Mouse (Mus musculus) hindbrain, postnatal 0 days (tissue): Measurements from ENCODE around the gene Kdm5b. TPM values are rescaled to one million over a fixed set of nuclear protein-coding genes. Genes with fewer than 3 reads are reported as not detected.

Experiments
- ATAC-seq: fragments of 200-750 bp; cut with Nextera tagmentation; 2 replicates; pipeline ENCODE4 v1.8.0; 2017; ENCODE audit warnings: mild to moderate bottlenecking, moderate TSS enrichment, moderate library complexity
- DNase-seq: peaks from one replicate; pipeline ENCODE4 v3.0.0-alpha.2; 2015; ENCODE audit warnings: low spot score
- H3K27ac ChIP-seq: fragments of 300-500 bp; sonication (generic); 2 replicates; pipeline ENCODE4 v1.5.1; 2014; ENCODE audit warnings: mild to moderate bottlenecking
- H3K27me3 ChIP-seq: fragments of 300-500 bp; sonication (generic); 2 replicates; pipeline ENCODE4 v1.6.1; 2014; ENCODE audit warnings: low read length, mixed read lengths; ENCODE audit not compliant: insufficient read depth
- H3K36me3 ChIP-seq: fragments of 300-500 bp; sonication (generic); 2 replicates; pipeline ENCODE4 v1.6.1; 2014; ENCODE audit warnings: low read length, mixed read lengths; ENCODE audit not compliant: insufficient read depth
- H3K4me1 ChIP-seq: fragments of 300-500 bp; sonication (generic); 2 replicates; pipeline ENCODE4 v1.6.1; 2014; ENCODE audit warnings: antibody characterized with exemption, low read length, mixed read lengths; ENCODE audit not compliant: insufficient read depth
- H3K4me2 ChIP-seq: fragments of 300-500 bp; sonication (generic); 2 replicates; pipeline ENCODE4 v1.6.1; 2014; ENCODE audit warnings: low read depth, mild to moderate bottlenecking, low read length, moderate library complexity, mixed read lengths
- H3K4me3 ChIP-seq: fragments of 300-500 bp; sonication (generic); 2 replicates; pipeline ENCODE4 v1.5.1; 2014; ENCODE audit warnings: low read length
- H3K9ac ChIP-seq: fragments of 300-500 bp; sonication (generic); replicated peaks from 2 replicates; pipeline ENCODE4 v1.6.1; 2014; ENCODE audit warnings: mild to moderate bottlenecking, low read length, moderate library complexity, mixed read lengths
- H3K9me3 ChIP-seq: fragments of 300-500 bp; sonication (generic); 2 replicates; pipeline ENCODE4 v1.6.1; 2016; ENCODE audit warnings: low read length, mixed read lengths
- CTCF ChIP-seq: IDR thresholded peaks from 2 replicates; pipeline ENCODE4 v1.5.1; 2016; ENCODE audit warnings: antibody characterized with exemption, control low read depth, low read depth
- WGBS: fragments of 180-500 bp; shearing (Covaris S2); extraction: QIAGEN DNeasy Blood & Tissue Kit; methylation state at CpG from one replicate; pipeline ENCODE4 v1.1.7; 2014; 5-methylcytosine and 5-hydroxymethylcytosine counted together
- polyA plus RNA-seq: library from polyadenylated mRNA; unstranded; fragments of >200 nt; fragmentation: Nextera tagmentation; extraction: Ambion mirVana; gene quantifications from 2 replicates; pipeline ENCODE4 v1.2.1, GENCODE M21; 2015
- total RNA-seq: library from RNA; depleted of rRNA; stranded (reverse); fragments of >200 nt; gene quantifications from 2 replicates; pipeline ENCODE4 v1.2.3, GENCODE M21; 2014; rRNA removed

The Kdm5b gene
- total RNA-seq = 55.7 and 59.2 TPM in 2 replicates
- polyA plus RNA-seq = 41.9 and 42.1 TPM in 2 replicates

DNA sequence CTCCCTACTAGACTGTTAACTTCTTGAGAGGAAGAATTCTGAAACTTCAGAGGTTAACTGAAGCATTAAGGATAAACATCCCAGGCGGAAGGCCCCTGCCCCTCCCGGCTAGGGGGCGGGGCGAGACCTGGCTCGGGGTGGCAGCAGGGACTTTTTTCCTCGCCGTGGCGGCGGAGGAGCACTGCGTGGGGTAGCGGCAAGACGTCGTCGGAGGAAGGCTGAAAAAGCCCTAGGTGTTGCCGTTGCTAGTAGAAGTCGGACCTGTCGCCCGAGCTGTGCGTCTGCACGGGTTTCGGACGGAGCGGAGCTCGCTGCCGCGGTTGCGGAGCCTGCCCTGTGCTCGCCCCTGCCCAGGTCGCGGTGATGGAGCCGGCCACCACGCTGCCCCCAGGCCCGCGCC, at the start of gene Kdm5b:
TSS of gene Kdm5b (plus strand) at position 196 of the 400 bp plus-strand sequence.
- Histone ChIP-seq H3K4me3 (peak within 1 kb of the TSS; percentile 100), H3K36me3 (no peaks in the 10 kb centered on the region), H3K4me1 (peaks cover 15% of the 10 kb centered on the region), H3K9me3 (no peaks in the 10 kb centered on the region), H3K9ac (peak within 1 kb of the TSS; percentile 97), H3K27ac (peak within 1 kb of the TSS; percentile 96), H3K4me2 (peak within 1 kb of the TSS; percentile 78), H3K27me3 (no peaks in the 10 kb centered on the region)
- ATAC-seq (peak; percentile 3; the same call in 1 of the 2 replicates), DNase-seq (peak; percentile 94)
- under 1% methylated on average over 34 of the region's 34 CpGs for WGBS
- TF ChIP-seq CTCF = no peak

DNA sequence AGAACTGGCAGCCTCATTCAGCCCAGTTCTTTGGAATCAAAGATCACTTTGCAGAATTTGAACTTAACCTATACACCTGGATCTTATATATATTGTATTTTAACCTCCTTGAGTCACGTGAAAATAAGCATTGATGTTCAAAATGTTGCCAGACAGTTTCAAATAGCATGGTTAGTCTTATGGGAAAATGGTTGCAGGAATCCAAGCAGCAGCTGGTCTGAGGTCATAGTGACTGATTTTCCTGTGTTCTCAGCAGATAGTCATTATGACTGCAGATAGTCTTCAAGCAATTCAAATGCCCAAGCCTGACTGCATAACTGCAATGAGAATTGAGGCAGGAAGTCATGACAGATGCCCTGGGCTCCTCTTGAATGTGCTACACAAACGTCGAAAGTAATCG, 47.8 kb upstream of the Kdm5b start:
- Histone ChIP-seq H3K4me1 (peaks cover 15% of the 10 kb centered on the region), H3K9ac (no peak overlapping the region), H3K9me3 (no peaks in the 10 kb centered on the region), H3K4me3 (no peak overlapping the region), H3K4me2 (no peak overlapping the region), H3K27me3 (no peaks in the 10 kb centered on the region), H3K27ac (no peak overlapping the region), H3K36me3 (peaks cover 8% of the 10 kb centered on the region; the same call in 1 of the 2 replicates)
- DNase-seq = peak; percentile 17
- no peak for TF ChIP-seq CTCF
- ATAC-seq = no peak
- 48% methylated on average over 4 of the region's 4 CpGs for WGBS

DNA sequence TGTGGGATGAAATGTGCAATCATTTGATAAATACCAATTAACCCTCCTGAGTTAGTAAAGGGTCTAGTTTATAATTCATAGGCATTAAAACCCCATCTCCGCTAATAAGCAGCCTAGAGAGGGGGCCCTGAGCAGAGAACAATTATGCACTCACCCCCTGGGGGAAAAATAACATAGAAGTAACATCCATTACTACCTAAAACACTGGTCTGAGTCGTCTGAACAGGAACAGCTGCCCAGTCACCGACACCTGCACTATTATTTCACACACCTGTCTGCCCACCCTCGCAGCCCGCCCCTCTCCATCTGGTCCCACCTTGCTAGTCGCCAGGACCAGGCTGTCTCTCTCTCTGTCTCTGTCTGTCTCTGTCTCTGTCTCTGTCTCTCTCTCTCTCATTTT, 47.4 kb upstream of the Kdm5b start:
- no peak for TF ChIP-seq CTCF
- H3K27me3 ChIP-seq = no peaks in the 10 kb centered on the region
- H3K27ac ChIP-seq = no peak overlapping the region; the same call in 1 of the 2 replicates
- no peak for ATAC-seq
- H3K36me3 ChIP-seq = peaks cover 4% of the 10 kb centered on the region; the same call in 1 of the 2 replicates
- 57% methylated on average over 6 of the region's 6 CpGs for WGBS
- DNase-seq = no peak
- H3K4me2 ChIP-seq = peak overlapping the region; percentile 3; the same call in 1 of the 2 replicates
- H3K4me1 ChIP-seq = peaks cover 15% of the 10 kb centered on the region
- no peak overlapping the region for H3K9ac ChIP-seq
- H3K4me3 ChIP-seq = no peak overlapping the region
- no peaks in the 10 kb centered on the region for H3K9me3 ChIP-seq

DNA sequence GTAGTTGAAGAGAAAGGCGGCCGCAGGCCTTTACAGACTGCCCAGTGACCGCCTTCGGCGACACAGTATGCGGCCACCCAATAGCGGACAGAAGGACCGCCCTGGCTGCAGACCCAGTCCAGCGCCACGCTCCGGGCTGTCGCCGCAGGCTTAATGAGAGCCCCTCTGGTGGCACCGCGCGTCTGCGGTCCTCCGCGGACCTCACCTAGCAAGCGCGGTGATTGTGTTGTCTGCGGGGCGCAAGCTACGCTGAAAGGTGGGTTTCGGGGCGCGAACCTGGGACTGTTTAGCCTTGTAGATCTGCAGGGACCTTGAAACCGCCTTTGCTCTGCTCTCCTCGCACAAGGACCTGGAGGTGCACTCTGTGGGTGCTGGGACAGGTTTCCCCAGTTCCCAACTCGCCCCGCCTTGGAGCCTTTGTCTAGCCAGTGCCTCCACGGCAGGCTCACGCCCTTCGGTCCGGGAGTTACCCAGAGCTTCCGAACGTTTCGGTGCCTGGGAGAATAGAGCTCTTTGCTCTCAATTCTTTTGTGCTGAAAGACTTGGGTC, 46.6 kb upstream of the Kdm5b start:
- H3K27ac ChIP-seq = peak overlapping the region; percentile 20; the same call in 1 of the 2 replicates
- H3K36me3 ChIP-seq = peaks cover under 1% of the 10 kb centered on the region; the same call in 1 of the 2 replicates
- 2% methylated on average over 38 of the region's 38 CpGs for WGBS
- peak overlapping the region; percentile 33 for H3K4me3 ChIP-seq
- no peak for ATAC-seq
- no peaks in the 10 kb centered on the region for H3K9me3 ChIP-seq
- DNase-seq = peak; percentile 27
- H3K4me1 ChIP-seq = peaks cover 15% of the 10 kb centered on the region
- H3K27me3 ChIP-seq = no peaks in the 10 kb centered on the region
- peak overlapping the region; percentile 74 for H3K4me2 ChIP-seq
- H3K9ac ChIP-seq = peak overlapping the region; percentile 45
- TF ChIP-seq CTCF = peak; percentile 16; the same call in 1 of the 2 replicates

DNA sequence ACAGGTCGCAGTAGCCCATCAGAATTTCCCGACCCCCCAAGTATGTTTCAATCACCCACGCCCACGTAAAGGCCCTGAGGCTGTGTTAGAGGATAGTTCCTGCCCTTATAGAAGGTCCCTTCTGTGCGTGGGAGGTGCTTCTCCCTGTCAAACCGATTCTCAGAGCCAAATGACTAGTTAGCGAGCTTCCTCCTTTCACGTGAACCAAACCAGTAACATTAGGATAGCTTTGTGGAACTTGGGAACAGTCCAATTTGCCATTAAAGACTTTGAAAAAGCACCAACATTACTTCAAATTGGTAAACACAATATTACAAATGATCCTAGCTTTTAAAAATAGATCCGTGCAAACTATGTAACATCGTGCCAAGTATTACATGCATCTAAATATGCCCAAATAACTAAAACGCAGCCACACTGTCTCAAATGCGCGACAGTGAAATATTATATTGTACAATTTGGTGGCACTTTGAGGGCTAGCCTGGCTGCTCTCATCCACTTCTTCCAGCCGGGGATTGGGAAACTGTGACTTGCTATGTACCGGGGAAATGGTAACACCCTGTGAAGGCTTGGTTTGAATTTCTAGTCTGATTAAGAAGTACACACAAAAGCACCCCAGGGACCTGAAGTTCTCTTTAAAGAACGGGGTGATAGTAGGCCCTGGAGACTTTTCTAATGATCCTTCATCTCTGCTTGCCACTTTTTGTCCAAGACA, 45.9 kb upstream of the Kdm5b start:
- H3K9ac ChIP-seq = peak overlapping the region; percentile 45; the same call in 1 of the 2 replicates
- ATAC-seq (no peak), DNase-seq (peak; percentile 17)
- H3K4me2 ChIP-seq = peak overlapping the region; percentile 74; the same call in 1 of the 2 replicates
- H3K9me3 ChIP-seq = no peaks in the 10 kb centered on the region
- TF ChIP-seq CTCF = no peak
- no peak overlapping the region; the same call in 1 of the 2 replicates for H3K27ac ChIP-seq
- WGBS = 40% methylated on average over 16 of the region's 16 CpGs
- peaks cover 15% of the 10 kb centered on the region for H3K4me1 ChIP-seq
- H3K4me3 ChIP-seq = peak overlapping the region; percentile 33
- H3K36me3 ChIP-seq = no peaks in the 10 kb centered on the region
- H3K27me3 ChIP-seq = no peaks in the 10 kb centered on the region

DNA sequence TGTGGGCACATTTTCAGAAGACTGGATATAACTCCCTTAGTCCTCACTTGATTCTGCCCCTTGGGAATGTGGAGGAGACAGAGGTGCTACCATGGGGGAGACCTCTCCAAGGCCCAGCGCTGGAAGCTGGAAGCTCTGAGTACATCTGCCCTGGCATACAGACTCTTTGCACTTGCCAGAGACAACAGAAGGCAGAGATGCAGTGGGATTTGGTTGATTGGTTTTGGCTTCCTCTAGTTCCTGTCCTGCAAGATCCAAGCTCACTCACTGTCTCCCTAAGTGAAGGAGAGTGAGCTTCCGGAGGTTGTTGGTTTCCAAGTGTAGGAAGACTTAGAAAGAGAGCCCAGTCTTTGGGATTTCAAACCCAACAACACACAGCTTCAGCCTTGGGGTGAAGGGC, 44.1 kb upstream of the Kdm5b start:
- Histone ChIP-seq H3K9ac (0 out of 2 replicates have a peak overlapping the region, but pooled peaks have one; percentile 9), H3K4me1 (peaks cover 15% of the 10 kb centered on the region), H3K4me2 (no peak overlapping the region), H3K27me3 (no peaks in the 10 kb centered on the region), H3K4me3 (no peak overlapping the region), H3K9me3 (no peaks in the 10 kb centered on the region), H3K36me3 (no peaks in the 10 kb centered on the region), H3K27ac (peak overlapping the region; percentile 54; the same call in 1 of the 2 replicates)
- 54% methylated on average over 2 of the region's 2 CpGs for WGBS
- ATAC-seq (no peak), DNase-seq (peak; percentile 26)
- TF ChIP-seq CTCF = no peak
